Mouse (Mus musculus) urinary bladder, postnatal 10 days (tissue): Measurements from ENCODE around the gene Cactin.

Experiments used
- DNase-seq: peaks from one replicate; pipeline ENCODE4 v3.0.0; 2022; ENCODE audit warnings: low spot score

The Cactin gene

GRCm38 (mm10) chr10:81342686-81343505 is 22.0 kb downstream of the Cactin start, which contains the start of gene Gipc3:
Gene Gipc3, minus strand, starts transcription at chr10:81343266.
- DNase-seq, result no peak

DNA sequence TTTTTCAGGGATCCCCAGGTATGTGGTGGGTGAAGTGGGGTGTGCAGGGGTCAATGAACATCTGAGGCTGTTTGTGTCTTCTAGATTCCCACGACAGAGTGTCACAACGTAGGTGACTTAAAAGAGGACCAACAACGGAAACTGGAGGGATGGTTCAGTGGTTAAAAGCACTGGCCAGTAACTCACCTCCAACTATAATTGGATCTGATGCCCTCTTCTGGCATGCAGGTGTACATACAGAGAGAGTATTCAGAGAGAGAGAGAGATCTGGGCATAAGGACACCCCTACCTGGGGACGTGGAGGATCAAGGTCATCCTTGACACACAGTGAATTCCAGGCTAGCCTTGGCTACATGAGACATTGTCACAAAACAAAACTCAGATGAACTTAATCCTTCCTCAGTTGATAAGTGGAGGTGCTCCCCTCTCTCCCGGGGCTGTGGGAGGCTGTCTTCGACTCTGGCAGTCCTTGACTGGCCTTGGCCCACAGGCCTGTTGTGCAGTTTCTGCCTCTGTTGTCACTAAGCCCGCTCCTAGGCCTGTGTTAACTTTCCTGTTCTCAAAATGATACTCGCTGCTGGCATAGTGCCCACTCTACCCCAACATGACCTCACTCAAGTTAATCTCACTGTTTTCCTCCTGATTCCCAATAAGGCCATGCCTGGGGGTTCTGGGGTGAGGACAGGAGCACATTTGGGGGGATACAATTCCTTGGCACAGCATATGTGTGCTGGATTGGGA is 23.7 kb downstream of the Cactin start:
- no peak for DNase-seq

GRCm38 (mm10) chr10:81345162-81345534 is 24.2 kb downstream of the Cactin start:
- DNase-seq, result no peak

DNA sequence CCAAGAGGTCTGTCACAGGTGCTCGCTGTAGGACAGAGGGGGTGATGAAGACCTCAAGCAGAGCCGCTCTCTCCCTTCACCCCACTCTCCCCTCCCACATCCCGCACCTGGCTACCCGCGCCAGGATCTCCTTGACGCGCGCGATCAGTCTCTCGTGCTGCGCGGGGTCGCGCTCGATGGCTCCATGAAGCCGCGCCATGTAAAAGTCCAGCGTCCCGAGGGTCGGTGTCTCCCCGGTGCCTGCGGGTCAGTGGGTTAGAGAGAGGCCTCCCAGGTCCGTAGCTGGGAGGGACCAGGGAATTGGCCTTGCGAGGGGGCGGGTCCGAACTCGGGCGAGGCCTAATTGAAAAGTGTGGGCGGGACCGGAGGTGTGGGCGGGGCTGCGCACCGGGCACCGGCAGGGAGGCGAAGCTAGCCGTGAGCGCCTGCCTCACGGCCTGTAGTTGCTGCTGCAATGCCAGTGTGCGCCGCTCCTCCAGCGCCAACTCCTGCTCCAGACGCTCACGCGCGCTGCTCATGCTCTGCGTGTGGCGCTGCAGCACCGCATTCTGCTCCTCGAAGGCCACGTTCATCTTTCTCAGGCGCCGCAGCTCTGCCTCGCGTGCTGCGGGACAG is 25.7 kb downstream of the Cactin start:
- DNase-seq, result no peak

DNA sequence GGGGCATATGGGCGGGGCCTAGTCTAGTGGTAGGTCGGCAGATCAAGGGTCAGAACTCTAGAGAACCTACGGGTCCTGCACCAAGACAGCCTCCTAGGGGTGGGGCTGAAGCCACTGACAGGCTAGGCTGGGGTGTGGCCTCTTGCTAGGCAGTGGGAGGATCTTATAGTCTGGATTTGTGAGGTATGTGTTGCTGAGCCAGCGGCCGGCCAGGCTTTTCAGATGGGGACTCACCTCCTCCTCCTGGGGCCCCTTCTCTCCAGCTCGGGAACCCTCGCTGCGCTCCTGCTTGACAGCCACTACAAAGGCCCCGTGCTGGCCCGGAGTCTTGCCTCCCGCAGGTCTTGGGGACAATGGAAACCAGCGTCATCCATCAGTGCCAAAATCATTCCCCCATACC is 28.2 kb downstream of the Cactin start:
- no peak for DNase-seq

- DNase-seq, result no peak
These were observed 29.1 kb downstream of the Cactin start for GRCm38 (mm10) chr10:81349961-81350350.

GRCm38 (mm10) chr10:81350351-81351063 is 29.6 kb downstream of the Cactin start, which contains the start of gene Hmg20b:
Gene Hmg20b, minus strand, starts transcription at chr10:81350480.
- DNase-seq, result peak; percentile 98

DNA sequence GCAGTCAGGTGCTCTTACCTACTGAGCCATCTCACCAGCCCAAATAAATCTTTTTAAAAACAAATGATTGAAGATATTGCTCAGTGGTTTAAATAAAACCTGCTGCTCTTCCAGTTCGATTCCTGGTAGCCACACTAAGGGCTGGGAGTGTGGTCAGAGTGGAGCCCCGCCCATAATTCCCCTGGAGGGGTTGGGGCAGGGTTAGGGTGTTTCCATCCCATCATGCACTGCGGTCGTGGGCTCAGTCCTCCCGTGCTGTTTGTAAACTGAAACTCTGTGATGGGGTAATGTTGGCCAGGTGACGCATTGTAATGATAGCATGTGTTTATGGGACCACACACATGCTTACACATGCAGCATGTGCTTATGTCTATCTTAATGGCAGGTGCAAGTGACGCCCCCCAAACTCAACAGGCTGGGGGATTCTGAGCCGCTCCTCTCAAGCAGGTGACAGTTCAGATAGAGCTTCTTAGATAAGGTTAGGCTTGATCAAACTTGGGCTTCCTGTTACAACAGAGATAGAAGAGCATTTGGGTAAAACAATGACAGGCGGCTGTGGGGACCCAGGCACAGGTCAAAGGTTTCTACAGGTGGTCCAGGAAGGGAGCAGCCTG is 30.9 kb downstream of the Cactin start:
- no peak for DNase-seq

DNA sequence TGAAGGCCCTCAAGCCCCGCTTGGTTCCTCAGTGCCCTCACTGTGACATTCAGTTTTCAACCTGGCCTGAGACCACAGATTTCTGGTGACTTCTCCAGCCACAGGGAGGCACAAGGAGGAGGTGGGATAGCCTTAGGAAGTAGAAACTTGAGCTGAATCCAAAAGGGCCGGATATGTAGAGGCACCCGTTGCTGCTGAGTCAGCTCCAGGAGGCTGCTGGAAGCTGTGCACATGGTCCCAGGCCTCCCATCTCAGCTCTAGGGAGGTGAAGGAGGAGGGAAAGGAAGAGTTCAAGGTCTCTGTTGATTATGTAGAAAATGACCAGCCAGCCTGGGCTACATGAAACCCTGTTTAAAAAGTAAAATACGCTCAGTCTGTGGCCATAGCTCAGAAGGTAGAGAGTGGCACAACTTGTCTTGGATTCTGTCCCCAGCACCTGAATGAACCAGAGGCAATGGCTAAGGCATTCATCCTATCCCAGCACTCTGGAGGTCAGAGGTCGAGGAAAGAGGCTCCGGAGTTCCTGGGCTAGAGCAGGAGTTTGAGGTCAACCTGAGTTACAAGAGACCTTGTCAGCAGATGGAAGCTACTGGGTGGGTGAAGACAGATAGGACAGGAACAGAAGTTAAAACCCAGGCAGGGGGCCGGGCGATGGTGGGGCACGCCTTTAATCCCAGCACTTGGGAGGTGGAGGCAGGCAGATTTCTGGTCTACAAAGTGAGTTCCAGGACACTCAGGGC is 34.0 kb downstream of the Cactin start:
- DNase-seq, result no peak

DNA sequence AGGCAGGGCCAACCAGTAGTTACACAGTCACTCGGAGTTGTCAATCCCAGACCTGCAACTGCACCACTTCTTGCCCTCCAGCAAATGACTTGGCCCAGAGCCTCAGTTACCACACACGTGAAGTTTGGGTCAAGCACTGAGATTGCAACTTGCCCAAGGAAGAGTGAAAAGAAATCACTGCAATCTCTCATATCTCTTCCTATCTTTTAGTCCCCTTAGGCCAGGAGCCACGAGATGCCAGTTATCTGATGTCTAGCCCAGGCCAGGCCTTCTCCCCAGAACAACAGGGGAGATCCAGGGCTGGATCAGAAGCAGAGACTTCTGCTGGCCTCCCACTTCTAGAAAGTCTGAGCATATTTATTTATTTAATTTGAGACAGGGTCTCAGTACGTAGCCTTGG is 34.6 kb downstream of the Cactin start:
- DNase-seq, result no peak

DNA sequence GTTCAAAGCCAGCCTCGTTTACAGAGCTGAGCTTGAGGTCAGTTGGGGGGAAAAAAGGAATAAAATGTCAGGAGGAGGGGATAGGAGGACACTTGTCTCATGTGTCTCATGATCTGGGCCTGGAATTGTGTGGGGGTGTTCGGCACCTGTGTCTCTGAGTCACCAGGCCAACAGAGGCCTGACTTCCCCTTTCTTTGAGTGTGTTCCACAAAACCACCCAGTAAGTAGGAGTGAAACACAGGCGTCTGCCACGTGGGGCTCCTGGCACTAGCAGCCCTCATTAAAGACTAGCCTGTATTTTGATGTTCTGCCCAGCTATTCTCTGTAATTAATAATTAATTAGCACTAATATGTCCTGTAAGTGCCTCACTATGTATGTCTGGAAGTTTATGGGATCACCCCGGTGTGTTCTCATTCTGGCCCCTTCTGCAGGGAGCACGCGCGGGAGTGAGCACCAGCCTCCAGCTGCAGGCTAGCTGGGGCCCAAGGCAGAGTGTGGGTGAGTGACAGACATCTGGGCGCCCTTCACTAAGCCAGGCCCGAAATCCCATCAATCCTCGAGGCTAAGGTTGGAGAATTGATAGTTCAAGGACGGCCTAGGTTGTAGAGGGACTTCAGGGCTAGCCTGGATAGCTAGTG is 35.6 kb downstream of the Cactin start:
- DNase-seq, result no peak

DNA sequence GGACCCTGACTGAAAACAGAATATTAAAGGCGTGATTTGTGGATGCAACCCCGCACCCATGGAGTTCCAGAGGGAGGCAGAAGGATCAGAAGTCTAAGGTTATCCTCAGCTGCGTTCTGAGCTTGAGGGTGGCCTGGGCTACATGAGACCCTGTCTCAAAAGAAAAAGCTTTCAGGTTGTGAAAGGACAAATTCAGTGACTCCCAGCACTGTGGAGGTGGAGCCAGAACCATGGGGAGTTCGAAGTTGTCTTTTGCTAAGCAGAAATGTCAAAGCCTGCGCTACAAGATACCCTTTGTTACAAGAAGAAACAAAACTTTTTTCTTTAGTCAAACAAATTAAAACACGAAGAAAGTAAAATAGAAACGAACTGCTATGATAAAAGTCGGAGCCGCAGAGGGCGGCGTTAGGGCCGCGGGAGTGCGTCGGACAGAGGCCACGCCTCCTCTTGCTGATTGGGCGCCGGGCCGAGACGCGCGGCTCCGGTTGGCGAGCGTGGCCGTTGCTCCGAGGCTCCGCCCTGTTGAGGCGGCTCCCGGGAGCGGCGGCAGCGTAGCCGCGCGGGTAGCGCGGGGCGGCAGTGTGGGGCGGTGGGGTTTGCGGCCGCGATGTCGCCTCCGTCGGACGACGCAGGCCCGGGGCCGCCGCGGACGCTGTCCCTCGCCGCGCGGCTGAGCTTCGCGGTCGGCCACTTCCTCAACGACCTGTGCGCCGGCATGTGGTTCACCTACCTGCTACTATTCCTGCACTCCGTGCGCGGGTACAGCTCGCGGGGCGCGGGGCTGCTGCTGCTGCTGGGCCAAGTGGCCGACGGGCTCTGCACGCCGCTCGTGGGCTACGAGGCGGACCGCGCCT is 36.3 kb downstream of the Cactin start, which contains the start of gene Mfsd12:
Gene Mfsd12, plus strand, starts transcription at position 501 of the 854 bp plus-strand sequence.
- DNase-seq, result peak; percentile 54

GRCm38 (mm10) chr10:81358209-81358608 is 37.3 kb downstream of the Cactin start:
- no peak for DNase-seq

- DNase-seq, result no peak
These were observed 37.9 kb downstream of the Cactin start for GRCm38 (mm10) chr10:81358841-81359240.

DNA sequence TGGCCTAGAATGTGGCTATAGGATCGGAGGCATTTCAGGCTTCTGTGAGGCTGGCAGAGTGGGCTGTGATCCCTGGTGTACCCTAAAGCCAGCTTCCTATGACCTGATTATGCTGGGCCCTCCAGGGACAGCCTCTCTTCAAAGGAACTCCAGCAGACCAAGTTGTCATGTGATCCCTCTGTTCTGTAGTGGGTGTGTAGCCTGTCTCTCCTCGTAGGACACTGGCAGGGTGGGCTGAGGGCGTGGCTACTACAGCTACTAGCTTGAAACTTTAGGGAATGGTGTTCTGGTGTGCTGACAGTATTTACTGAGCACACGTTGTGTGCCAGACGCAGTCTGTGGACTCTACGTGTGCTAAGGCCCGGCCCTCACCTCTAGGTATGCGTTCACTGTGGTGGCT is 39.8 kb downstream of the Cactin start:
- no peak for DNase-seq

DNA sequence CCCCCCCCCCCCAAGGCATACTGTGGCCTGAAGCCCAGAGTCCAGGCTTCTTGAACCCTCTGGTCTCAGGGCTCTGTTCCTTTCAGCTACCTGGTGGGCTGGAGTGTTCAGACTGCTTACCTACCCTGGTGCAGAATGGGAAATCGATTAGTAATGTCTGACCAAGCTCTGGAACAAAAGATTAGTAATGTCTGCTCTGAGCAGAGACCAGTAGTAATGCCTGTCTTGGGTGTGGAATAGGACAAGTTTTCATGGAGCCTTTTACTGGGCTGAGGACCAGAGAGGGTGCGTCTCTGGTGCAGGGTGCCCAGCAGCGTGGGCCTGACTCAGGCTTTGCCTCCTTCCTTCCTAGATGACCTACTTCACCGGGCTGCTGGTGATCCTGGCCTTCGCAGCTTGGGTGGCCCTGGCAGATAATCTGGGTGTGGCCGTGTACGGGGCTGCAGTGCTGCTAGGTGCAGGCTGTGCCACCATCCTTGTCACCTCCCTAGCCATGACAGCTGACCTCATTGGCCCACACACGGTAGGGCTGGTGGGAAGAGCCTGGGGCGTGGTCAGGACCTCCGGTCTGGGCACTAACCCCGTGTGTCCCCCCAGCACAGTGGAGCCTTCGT is 41.5 kb downstream of the Cactin start:
- DNase-seq, result no peak

DNA sequence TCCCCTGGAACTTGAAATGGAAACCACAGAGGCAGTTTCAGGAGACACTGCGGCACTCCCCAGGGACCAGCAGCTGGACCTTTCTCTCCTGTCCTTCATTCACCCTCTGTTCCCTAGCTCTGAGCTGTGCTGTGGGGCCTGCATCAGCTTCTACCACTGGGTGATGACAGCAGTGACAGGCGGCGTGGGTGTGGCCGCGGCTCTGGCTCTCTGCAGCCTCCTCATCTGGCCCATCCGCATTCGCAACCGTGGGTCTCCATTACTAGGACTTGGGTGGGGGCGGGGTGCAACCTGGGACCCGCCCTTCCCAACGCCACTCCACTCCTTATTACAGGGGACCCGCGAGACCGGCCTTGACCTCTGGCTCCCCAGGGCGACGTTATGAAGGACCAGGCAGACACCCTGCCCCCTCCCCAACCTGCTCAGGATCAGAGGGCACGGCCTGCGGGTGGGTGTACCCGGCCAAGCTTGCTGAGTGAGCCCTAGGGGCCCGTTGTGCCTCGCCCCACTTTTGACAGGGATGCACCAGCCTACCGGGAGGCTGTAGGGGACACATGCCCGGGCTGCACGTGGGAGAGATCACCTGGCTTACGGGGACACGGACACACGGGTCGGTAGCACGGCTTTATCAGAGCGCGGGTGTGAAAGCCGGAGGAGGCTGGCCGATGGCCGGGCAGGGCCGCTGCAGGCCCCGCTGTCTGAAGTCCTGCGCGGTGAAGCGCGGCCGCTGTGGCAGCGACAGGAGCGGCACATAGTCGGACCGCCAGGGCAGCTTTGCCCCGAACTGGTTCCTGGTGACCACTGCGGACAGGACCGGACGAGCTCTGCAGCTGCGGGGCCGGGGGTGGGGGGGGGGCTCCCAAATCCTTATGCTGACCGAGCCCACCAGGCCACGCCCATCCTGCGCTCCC is 42.8 kb downstream of the Cactin start:
- no peak for DNase-seq

GRCm38 (mm10) chr10:81364666-81365065 is 43.8 kb downstream of the Cactin start:
- DNase-seq, result no peak
